Mouse (Mus musculus) testis, postnatal 14 days (tissue): ENCODE measurements around the gene Sult3a2.
"Not testable (repeated sequence)": the region's sequence is repeated elsewhere in the genome, so short reads cannot be mapped to it uniquely, and the experiment has no call there.

ENCODE experiments used
- DNase-seq: peaks from one replicate; pipeline ENCODE4 v3.0.0; 2021; ENCODE audit warnings: low spot score

Sult3a2 gene

GRCm38 (mm10) chr10:33786604-33787003 lies at the start of gene Sult3a2:
Sult3a2 (minus strand) TSS chr10:33786704.
- DNase-seq: no peak

- no peak for DNase-seq
These were observed 34.4 kb upstream of the Sult3a2 start for GRCm38 (mm10) chr10:33820892-33821291.

GRCm38 (mm10) chr10:33816923-33817322 lies 30.4 kb upstream of the Sult3a2 start:
- DNase-seq: no peak

GRCm38 (mm10) chr10:33814266-33814665 lies 27.8 kb upstream of the Sult3a2 start:
- DNase-seq: no peak

GRCm38 (mm10) chr10:33811807-33812206 lies 25.3 kb upstream of the Sult3a2 start:
- DNase-seq: no peak

- DNase-seq: not testable (repeated sequence)
These were observed 10.9 kb upstream of the Sult3a2 start for GRCm38 (mm10) chr10:33797221-33797949.

- DNase-seq: not testable (repeated sequence)
These were observed 9.9 kb upstream of the Sult3a2 start for GRCm38 (mm10) chr10:33796269-33796915.

GRCm38 (mm10) chr10:33792166-33792565 lies 5.7 kb upstream of the Sult3a2 start:
- not testable (repeated sequence) for DNase-seq

GRCm38 (mm10) chr10:33787541-33787940 lies 1.0 kb upstream of the Sult3a2 start:
- DNase-seq: no peak

- not testable (repeated sequence) for DNase-seq
These were observed 51.3 kb downstream of the Sult3a2 start for GRCm38 (mm10) chr10:33735251-33735650.

- no peak for DNase-seq
These were observed 53.3 kb downstream of the Sult3a2 start for GRCm38 (mm10) chr10:33733241-33733640.

GRCm38 (mm10) chr10:33732409-33733185 lies 53.9 kb downstream of the Sult3a2 start:
- no peak for DNase-seq

GRCm38 (mm10) chr10:33723764-33724163 lies 62.7 kb downstream of the Sult3a2 start:
- no peak for DNase-seq

- DNase-seq: no peak
These were observed 64.6 kb downstream of the Sult3a2 start for GRCm38 (mm10) chr10:33721827-33722438.
